Mouse (Mus musculus) midbrain, embryonic 11.5 days (tissue): ENCODE results near the gene Dld. TPM values are rescaled to one million over a fixed set of nuclear protein-coding genes. Genes with fewer than 3 reads are reported as not detected.
A peak's percentile ranks its signal among the peaks of the same experiment; 100 is the strongest.

Source experiments
- ATAC-seq: fragments of 200-750 bp; cut with Nextera tagmentation; 2 replicates; pipeline ENCODE4 v1.8.0; 2017; ENCODE audit warnings: moderate TSS enrichment, moderate library complexity; ENCODE audit not compliant: low FRiP score
- DNase-seq: peaks from one replicate; pipeline ENCODE4 v3.0.0; 2015; ENCODE audit warnings: low spot score; ENCODE audit errors: missing footprints
- H3K27ac ChIP-seq: fragments of 300-500 bp; sonication (generic); 2 replicates; pipeline ENCODE4 v1.5.1; 2014; ENCODE audit warnings: low read depth, low read length
- H3K27me3 ChIP-seq: fragments of 300-500 bp; sonication (generic); 2 replicates; pipeline ENCODE4 v1.6.1; 2014; ENCODE audit warnings: mild to moderate bottlenecking, low read length, moderate library complexity, mixed read lengths; ENCODE audit not compliant: control insufficient read depth, insufficient read depth
- H3K36me3 ChIP-seq: fragments of 300-500 bp; sonication (generic); 2 replicates; pipeline ENCODE4 v1.6.1; 2014; ENCODE audit warnings: mild to moderate bottlenecking, low read length, moderate library complexity, mixed read lengths; ENCODE audit not compliant: control insufficient read depth, insufficient read depth
- H3K4me1 ChIP-seq: fragments of 300-500 bp; sonication (generic); 2 replicates; pipeline ENCODE4 v1.6.1; 2014; ENCODE audit warnings: low read length; ENCODE audit not compliant: control insufficient read depth, insufficient read depth
- H3K4me2 ChIP-seq: fragments of 300-500 bp; sonication (generic); 2 replicates; pipeline ENCODE4 v1.6.1; 2014; ENCODE audit warnings: mild to moderate bottlenecking, moderate library complexity
- H3K4me3 ChIP-seq: fragments of 300-500 bp; sonication (generic); 2 replicates; pipeline ENCODE4 v1.5.1; 2014; ENCODE audit warnings: low read depth, low read length
- H3K9ac ChIP-seq: fragments of 300-500 bp; sonication (generic); 2 replicates; pipeline ENCODE4 v1.6.1; 2014; ENCODE audit warnings: low read length
- H3K9me3 ChIP-seq: fragments of 300-500 bp; sonication (generic); 2 replicates; pipeline ENCODE4 v1.6.1; 2016; ENCODE audit warnings: low read length; ENCODE audit not compliant: control insufficient read depth
- WGBS: fragments of 180-500 bp; shearing (Covaris S2); extraction: QIAGEN DNeasy Blood & Tissue Kit; methylation state at CpG from one replicate; pipeline ENCODE4 v1.1.7; 2014; 5-methylcytosine and 5-hydroxymethylcytosine counted together
- polyA plus RNA-seq: library from polyadenylated mRNA; unstranded; fragments of >200 nt; fragmentation: Nextera tagmentation; extraction: Ambion mirVana; gene quantifications from 2 replicates; pipeline ENCODE4 v1.2.1, GENCODE M21; 2014

Gene Dld
- 159 and 186 TPM in 2 replicates for polyA plus RNA-seq

GRCm38 (mm10) chr12:31350944-31351928 is at the start of gene Dld:
Dld (minus strand) TSS chr12:31351453.
- peak; percentile 99 for DNase-seq
- Histone ChIP-seq H3K36me3 (peaks cover 4% of the 10 kb centered on the region; the same call in 1 of the 2 replicates), H3K9ac (peak within 1 kb of the TSS; percentile 96), H3K27ac (no peak within 1 kb of the TSS), H3K4me1 (peaks cover 5% of the 10 kb centered on the region), H3K27me3 (no peaks in the 10 kb centered on the region), H3K9me3 (no peaks in the 10 kb centered on the region), H3K4me3 (peak within 1 kb of the TSS; percentile 97), H3K4me2 (peak within 1 kb of the TSS; percentile 85)
- ATAC-seq: peak; percentile 100
- WGBS: 6% methylated on average over 64 of the region's 66 CpGs

- Histone ChIP-seq H3K27me3 (no peaks in the 10 kb centered on the region), H3K27ac (no peak overlapping the region), H3K9me3 (no peaks in the 10 kb centered on the region), H3K4me2 (no peak overlapping the region), H3K9ac (no peak overlapping the region), H3K4me3 (no peak overlapping the region), H3K36me3 (no peaks in the 10 kb centered on the region), H3K4me1 (no peaks in the 10 kb centered on the region)
- 96% methylated on average over 1 of the region's 1 CpGs for WGBS
- ATAC-seq (no peak), DNase-seq (peak; percentile 19)
Observed at GRCm38 (mm10) chr12:31400821-31401220, 49.6 kb upstream of the Dld start.

GRCm38 (mm10) chr12:31397709-31398108 is 46.5 kb upstream of the Dld start:
- Histone ChIP-seq H3K4me1 (no peaks in the 10 kb centered on the region), H3K4me2 (no peak overlapping the region), H3K4me3 (no peak overlapping the region), H3K9ac (no peak overlapping the region), H3K36me3 (no peaks in the 10 kb centered on the region), H3K27ac (no peak overlapping the region), H3K9me3 (no peaks in the 10 kb centered on the region), H3K27me3 (no peaks in the 10 kb centered on the region)
- DNase-seq (peak; percentile 31), ATAC-seq (no peak)
- WGBS: 87% methylated on average over 4 of the region's 4 CpGs

DNA sequence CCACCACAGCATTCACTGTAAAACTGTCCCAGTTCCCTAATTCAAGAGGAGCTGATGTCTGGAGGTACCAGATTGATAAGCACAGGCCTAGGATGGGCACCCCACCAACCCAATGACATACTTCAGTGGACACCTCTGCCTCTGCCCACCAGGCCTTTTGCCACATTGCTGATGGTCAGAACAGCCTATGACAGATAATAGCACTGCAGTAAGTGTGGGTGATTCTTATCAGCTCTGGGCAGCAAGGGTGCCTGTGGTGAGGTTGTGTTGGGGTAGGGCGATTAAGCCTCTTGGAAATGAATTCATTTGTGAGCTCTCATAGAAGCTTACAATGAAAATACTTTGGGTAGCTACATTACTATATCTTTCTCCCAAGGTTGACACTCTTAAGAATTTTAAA is 44.6 kb upstream of the Dld start:
- ATAC-seq (no peak), DNase-seq (peak; percentile 21)
- Histone ChIP-seq H3K27me3 (no peaks in the 10 kb centered on the region), H3K4me1 (no peaks in the 10 kb centered on the region), H3K9ac (no peak overlapping the region), H3K36me3 (no peaks in the 10 kb centered on the region), H3K9me3 (no peaks in the 10 kb centered on the region), H3K27ac (no peak overlapping the region), H3K4me3 (no peak overlapping the region), H3K4me2 (no peak overlapping the region)
- 100% methylated on average over 1 of the region's 1 CpGs for WGBS

- Histone ChIP-seq H3K4me2 (no peak overlapping the region), H3K27me3 (no peaks in the 10 kb centered on the region), H3K4me1 (no peaks in the 10 kb centered on the region), H3K36me3 (no peaks in the 10 kb centered on the region), H3K27ac (no peak overlapping the region), H3K9me3 (no peaks in the 10 kb centered on the region), H3K4me3 (no peak overlapping the region), H3K9ac (no peak overlapping the region)
- peak; percentile 72 for DNase-seq
- no peak for ATAC-seq
- 92% methylated on average over 12 of the region's 12 CpGs for WGBS
Observed at GRCm38 (mm10) chr12:31391696-31392095, 40.4 kb upstream of the Dld start.

DNA sequence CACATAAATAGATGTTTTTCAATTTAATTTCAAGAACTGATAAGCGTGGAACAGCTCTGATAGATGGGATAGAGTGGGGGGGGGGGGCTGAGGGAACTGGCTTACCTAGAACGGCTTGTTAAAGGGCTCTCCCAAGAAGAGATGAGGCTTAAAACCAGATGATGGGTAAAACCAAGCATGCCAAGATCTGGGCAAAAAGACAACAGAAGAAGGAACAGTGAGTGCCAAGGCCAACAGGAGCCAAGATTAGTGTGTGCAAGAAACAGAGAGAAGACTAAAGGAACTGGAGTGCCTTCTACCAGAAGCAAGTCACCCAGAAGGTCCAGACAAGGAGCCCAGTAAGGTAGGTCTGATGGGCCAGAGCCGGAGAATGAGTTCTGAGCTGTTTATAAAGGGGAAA is 39.3 kb upstream of the Dld start, which contains the start of gene Slc26a3:
Gene Slc26a3 (plus strand): TSS at position 301 of the 400 bp plus-strand sequence.
- DNase-seq: peak; percentile 17
- H3K4me3 ChIP-seq: no peak within 1 kb of the TSS
- no peak within 1 kb of the TSS for H3K9ac ChIP-seq
- no peaks in the 10 kb centered on the region for H3K4me1 ChIP-seq
- no peaks in the 10 kb centered on the region for H3K27me3 ChIP-seq
- no peak for ATAC-seq
- no peak within 1 kb of the TSS for H3K4me2 ChIP-seq
- H3K36me3 ChIP-seq: no peaks in the 10 kb centered on the region
- no peak within 1 kb of the TSS for H3K27ac ChIP-seq
- H3K9me3 ChIP-seq: no peaks in the 10 kb centered on the region
- 84% methylated on average over 3 of the region's 3 CpGs for WGBS

DNA sequence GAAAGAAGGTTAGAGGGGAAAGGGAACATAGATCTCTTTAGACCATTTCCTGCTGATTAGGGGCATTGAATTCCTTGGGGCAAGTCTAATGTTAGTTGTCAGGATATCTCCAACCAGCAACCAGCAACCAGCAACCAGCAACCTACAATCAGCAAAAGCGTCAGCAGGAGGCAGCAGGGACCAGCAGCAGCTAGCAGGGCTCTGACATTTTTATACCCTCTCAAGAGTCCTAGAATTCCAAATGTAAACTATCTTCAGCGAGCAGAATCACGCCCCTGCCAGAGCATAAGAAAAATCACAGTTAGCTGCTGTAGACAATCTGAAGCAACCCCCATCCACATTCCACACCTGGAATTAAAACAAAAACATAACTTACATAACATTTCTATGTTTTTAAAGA is 36.0 kb upstream of the Dld start:
- no peaks in the 10 kb centered on the region for H3K9me3 ChIP-seq
- peak; percentile 26 for DNase-seq
- no peak overlapping the region for H3K4me3 ChIP-seq
- H3K4me1 ChIP-seq: no peaks in the 10 kb centered on the region
- H3K9ac ChIP-seq: no peak overlapping the region
- no peaks in the 10 kb centered on the region for H3K36me3 ChIP-seq
- no peak for ATAC-seq
- 75% methylated on average over 3 of the region's 3 CpGs for WGBS
- H3K27ac ChIP-seq: no peak overlapping the region
- no peak overlapping the region for H3K4me2 ChIP-seq
- no peaks in the 10 kb centered on the region for H3K27me3 ChIP-seq

DNA sequence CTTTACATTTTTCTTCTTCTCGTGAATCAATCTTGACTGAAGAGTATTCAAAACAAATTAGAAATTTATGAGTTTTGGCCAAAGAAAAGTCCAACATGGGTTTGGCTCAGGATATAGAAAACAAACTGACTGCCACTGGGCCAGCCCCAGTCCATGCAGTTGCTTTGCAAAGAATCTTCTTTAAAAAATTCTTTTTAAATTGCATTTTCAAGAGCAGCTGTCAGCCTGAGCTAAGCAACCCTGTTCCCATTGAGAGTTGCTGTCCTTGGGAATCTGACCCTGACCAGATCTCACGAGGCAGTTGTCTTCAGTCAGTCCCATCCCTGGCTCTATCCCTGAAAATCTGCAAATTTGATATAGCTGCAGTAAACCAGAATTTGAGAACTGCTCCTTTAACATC is 31.2 kb upstream of the Dld start:
- Histone ChIP-seq H3K9ac (no peak overlapping the region), H3K27ac (no peak overlapping the region), H3K36me3 (no peaks in the 10 kb centered on the region), H3K4me3 (no peak overlapping the region), H3K9me3 (no peaks in the 10 kb centered on the region), H3K4me2 (no peak overlapping the region), H3K27me3 (no peaks in the 10 kb centered on the region), H3K4me1 (no peaks in the 10 kb centered on the region)
- 66% methylated on average over 2 of the region's 2 CpGs for WGBS
- DNase-seq (peak; percentile 19), ATAC-seq (no peak)

DNA sequence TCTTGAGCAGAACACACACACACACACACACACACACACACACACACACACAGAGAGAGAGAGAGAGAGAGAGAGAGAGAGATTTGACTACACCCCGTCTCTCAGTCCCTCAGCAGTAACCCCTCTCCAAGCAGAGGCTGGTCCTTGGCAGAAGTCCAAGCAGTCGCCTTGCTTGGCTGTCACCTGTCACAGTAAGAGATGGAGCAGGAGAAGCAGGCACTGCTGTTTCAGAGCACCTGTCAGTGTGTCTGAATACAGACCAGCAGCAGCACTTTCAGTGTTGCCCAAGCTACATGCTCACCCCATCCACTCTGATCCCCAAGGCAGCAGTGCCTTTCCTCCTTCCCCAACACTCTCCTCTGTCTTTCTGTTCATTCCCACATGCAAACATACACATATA is 29.6 kb upstream of the Dld start:
- no peak for ATAC-seq

More for the DNA sequence above, 29.6 kb upstream of the Dld start:
- no peaks in the 10 kb centered on the region for H3K27me3 ChIP-seq
- no peaks in the 10 kb centered on the region for H3K4me1 ChIP-seq
- no peak overlapping the region for H3K4me2 ChIP-seq
- DNase-seq: peak; percentile 73
- H3K4me3 ChIP-seq: no peak overlapping the region
- H3K9me3 ChIP-seq: no peaks in the 10 kb centered on the region
- H3K36me3 ChIP-seq: no peaks in the 10 kb centered on the region
- H3K9ac ChIP-seq: no peak overlapping the region
- H3K27ac ChIP-seq: no peak overlapping the region
- WGBS: 44% methylated on average over 2 of the region's 2 CpGs
